Mouse (Mus musculus) ES-E14 (cell line): ENCODE measurements around the gene Fcgr2b.

Source experiments
- HCFC1 ChIP-seq: IDR thresholded peaks from 2 replicates; pipeline ENCODE4 v1.6.1; 2012; ENCODE audit warnings: low read length, inconsistent platforms, borderline replicate concordance; ENCODE audit not compliant: insufficient read depth
- MAFK ChIP-seq: IDR thresholded peaks from 2 replicates; pipeline ENCODE4 v1.6.1; 2014; ENCODE audit warnings: mild to moderate bottlenecking, low read depth, low read length, inconsistent platforms; ENCODE audit not compliant: insufficient read depth
- ZC3H11A ChIP-seq: IDR thresholded peaks from 2 replicates; pipeline ENCODE4 v1.6.1; 2012; ENCODE audit warnings: low read depth, mild to moderate bottlenecking, inconsistent platforms, low read length, borderline replicate concordance
- ZNF384 ChIP-seq: IDR thresholded peaks from 2 replicates; pipeline ENCODE4 v1.6.1; 2012; ENCODE audit warnings: low read depth, low read length, inconsistent platforms

GRCm38 (mm10) chr1:170933386-170933920 is 42.9 kb downstream of the Fcgr2b start:
- TF ChIP-seq MAFK (no peak), HCFC1 (no peak), ZC3H11A (no peak), ZNF384 (no peak)
